Mouse (Mus musculus) limb, embryonic 10.5 days (tissue): ENCODE measurements at regions not wholly inside any gene's neighbourhood (a gene's known extent, or its start where the extent isn't known, plus 50 kb on each side); places are given as distances from the start of the nearest gene placed in this dataset.

Experiments
- DNase-seq: peaks from one replicate; pipeline ENCODE4 v3.0.0-alpha.2; 2017; ENCODE audit warnings: low spot score
- H3K27ac ChIP-seq: fragments of 300-500 bp; sonication (generic); 2 replicates; pipeline ENCODE4 v1.5.1; 2016; ENCODE audit warnings: mild to moderate bottlenecking
- H3K27me3 ChIP-seq: fragments of 300-500 bp; sonication (generic); 2 replicates; pipeline ENCODE4 v1.6.1; 2016; ENCODE audit warnings: low read depth, mild to moderate bottlenecking; ENCODE audit not compliant: poor library complexity, severe bottlenecking
- H3K36me3 ChIP-seq: fragments of 300-500 bp; sonication (generic); 2 replicates; pipeline ENCODE4 v1.6.1; 2016; ENCODE audit warnings: mild to moderate bottlenecking, moderate library complexity
- H3K4me1 ChIP-seq: fragments of 300-500 bp; sonication (generic); 2 replicates; pipeline ENCODE4 v1.6.1; 2016
- H3K4me3 ChIP-seq: fragments of 300-500 bp; sonication (generic); 2 replicates; pipeline ENCODE4 v1.5.1; 2016; ENCODE audit warnings: mild to moderate bottlenecking, moderate library complexity
- H3K9me3 ChIP-seq: fragments of 300-500 bp; sonication (generic); replicated peaks from 2 replicates; pipeline ENCODE4 v1.6.1; 2016; ENCODE audit warnings: mild to moderate bottlenecking
- WGBS: fragments of 180-500 bp; shearing (Covaris S2); methylation state at CpG from one replicate; pipeline ENCODE4 v1.1.7; 2016; 5-methylcytosine and 5-hydroxymethylcytosine counted together

DNA sequence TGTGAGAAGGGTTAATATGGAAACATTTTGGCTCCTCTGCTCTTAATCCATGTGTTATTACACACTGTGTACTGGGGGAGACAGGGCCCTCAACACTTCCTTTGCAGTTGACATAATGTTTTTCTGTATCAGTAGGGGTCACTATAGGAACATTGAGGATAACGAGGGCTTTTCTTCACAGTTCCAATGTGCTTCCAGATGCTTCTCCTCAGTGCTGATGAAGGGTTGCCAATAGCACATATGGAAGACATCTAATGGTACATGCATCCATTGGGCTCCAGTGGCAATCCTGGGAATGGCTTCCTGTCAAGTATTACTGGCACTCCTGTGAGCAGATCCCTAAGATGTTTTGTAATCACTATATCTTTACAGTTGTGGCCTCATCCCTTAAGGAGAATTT, 62.1 kb downstream of the Naa11 start:
- H3K9me3 ChIP-seq, result no peaks in the 10 kb centered on the region
- no peak overlapping the region for H3K27ac ChIP-seq
- no peaks in the 10 kb centered on the region for H3K27me3 ChIP-seq
- H3K4me1 ChIP-seq, result peaks cover 5% of the 10 kb centered on the region
- no peak for DNase-seq
- 28% methylated on average over 1 of the region's 1 CpGs for WGBS
- no peaks in the 10 kb centered on the region for H3K36me3 ChIP-seq
- H3K4me3 ChIP-seq, result no peak overlapping the region

DNA sequence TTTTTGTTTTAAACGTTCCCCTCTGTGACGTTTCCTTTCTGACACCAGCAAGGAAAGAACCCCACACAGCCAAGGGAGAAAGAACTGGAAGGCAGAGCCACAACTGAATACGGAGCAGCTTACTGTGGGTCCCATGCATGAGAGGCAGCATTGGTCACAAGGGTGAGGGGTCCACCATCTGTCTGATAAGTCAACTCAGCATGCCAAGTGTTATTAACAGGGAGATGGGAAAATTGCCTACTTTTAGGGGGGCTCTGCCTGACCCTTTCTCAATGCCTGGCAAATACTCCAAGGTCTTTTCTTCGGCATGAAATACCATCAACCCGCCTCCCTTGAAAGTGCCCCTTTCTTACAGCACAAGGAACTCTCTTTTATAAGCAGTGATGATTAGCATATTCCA, 66.3 kb downstream of the Naa11 start:
- no peak overlapping the region for H3K27ac ChIP-seq
- H3K27me3 ChIP-seq, result no peaks in the 10 kb centered on the region
- DNase-seq, result no peak
- no peak overlapping the region for H3K4me3 ChIP-seq
- WGBS, result 87% methylated on average over 5 of the region's 5 CpGs
- H3K4me1 ChIP-seq, result no peaks in the 10 kb centered on the region; the same call in 1 of the 2 replicates
- H3K36me3 ChIP-seq, result no peaks in the 10 kb centered on the region
- H3K9me3 ChIP-seq, result no peaks in the 10 kb centered on the region

DNA sequence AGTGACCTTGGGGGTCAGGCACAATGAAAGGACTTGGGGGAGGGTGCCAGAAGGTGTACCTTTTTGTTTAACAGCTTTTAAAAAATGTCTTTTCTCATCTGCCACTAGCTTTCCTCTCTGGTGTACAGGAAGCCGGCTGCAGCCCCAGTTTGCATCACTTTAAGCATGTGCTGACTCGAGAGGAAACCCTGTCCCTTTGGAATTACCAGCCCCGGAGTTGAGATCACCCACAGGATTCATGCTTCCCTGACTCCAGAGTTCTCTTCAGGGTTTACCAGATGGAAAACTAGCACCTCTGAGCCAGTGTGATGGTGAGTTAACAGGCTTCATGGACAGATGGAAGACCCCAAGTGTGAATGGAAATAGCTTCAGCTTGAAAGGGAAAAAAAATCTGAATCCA, 68.3 kb downstream of the Naa11 start:
- Histone ChIP-seq H3K36me3 (no peaks in the 10 kb centered on the region), H3K9me3 (no peaks in the 10 kb centered on the region), H3K4me1 (no peaks in the 10 kb centered on the region; the same call in 1 of the 2 replicates), H3K27ac (no peak overlapping the region), H3K4me3 (no peak overlapping the region), H3K27me3 (no peaks in the 10 kb centered on the region)
- no peak for DNase-seq
- 66% methylated on average over 3 of the region's 3 CpGs for WGBS

DNA sequence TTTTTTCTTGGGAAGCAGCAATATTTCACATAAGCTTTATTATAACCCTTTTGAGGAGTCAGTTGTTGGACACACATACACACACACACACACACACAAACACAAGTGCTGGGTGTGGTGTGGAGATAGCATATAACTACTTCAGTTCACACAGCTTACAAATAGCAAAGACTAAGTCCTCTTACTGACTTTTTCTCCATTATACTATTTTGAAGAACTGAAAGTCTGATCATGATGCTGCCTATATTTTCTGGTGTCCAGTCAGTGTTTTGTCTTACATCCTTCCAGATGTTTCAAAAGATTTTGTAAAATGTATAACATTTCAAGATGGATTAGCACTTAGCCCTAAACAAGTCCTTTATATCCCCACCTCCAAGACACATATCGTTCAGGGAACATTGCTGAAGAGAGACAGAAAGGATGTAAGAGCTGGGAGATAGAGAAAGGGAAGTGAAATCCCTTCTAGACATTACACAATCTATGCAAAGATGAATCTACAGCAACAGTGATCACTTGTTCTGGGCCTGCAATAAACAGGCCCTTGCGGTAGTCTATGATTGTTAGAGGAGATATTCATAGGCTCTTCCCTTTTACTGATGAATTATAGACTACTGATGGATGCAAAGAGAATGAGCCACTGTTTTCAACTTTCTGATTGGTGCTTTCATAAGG, 72.2 kb downstream of the Naa11 start:
- no peak for DNase-seq
- Histone ChIP-seq H3K9me3 (no peaks in the 10 kb centered on the region), H3K4me1 (no peaks in the 10 kb centered on the region; the same call in 1 of the 2 replicates), H3K36me3 (no peaks in the 10 kb centered on the region), H3K27ac (no peak overlapping the region), H3K27me3 (no peaks in the 10 kb centered on the region), H3K4me3 (no peak overlapping the region)
- 93% methylated on average over 2 of the region's 2 CpGs for WGBS

DNA sequence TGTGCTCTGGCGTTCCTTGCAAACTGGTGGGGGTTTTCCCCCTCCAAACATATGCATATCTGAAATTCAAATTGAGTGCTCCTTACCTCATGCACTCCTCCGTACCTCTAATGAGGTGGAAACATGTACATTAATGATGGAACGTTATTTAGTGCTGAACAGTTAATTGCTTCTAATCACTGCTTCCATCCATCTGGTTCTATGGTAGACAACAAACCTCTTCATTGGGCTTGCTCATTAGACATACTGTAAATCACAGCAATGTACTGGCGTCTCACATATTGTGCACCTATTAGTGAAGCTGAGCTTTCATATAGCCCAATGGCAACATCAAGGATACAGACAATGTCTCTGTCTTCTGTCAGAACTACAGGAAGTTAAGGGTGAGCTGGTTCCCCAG, 85.3 kb downstream of the Naa11 start:
- no peak overlapping the region for H3K4me3 ChIP-seq
- H3K36me3 ChIP-seq, result no peaks in the 10 kb centered on the region
- H3K27me3 ChIP-seq, result no peaks in the 10 kb centered on the region
- H3K9me3 ChIP-seq, result no peaks in the 10 kb centered on the region
- H3K27ac ChIP-seq, result no peak overlapping the region
- peaks cover 7% of the 10 kb centered on the region; the same call in 1 of the 2 replicates for H3K4me1 ChIP-seq
- 80% methylated on average over 4 of the region's 4 CpGs for WGBS
- no peak for DNase-seq

DNA sequence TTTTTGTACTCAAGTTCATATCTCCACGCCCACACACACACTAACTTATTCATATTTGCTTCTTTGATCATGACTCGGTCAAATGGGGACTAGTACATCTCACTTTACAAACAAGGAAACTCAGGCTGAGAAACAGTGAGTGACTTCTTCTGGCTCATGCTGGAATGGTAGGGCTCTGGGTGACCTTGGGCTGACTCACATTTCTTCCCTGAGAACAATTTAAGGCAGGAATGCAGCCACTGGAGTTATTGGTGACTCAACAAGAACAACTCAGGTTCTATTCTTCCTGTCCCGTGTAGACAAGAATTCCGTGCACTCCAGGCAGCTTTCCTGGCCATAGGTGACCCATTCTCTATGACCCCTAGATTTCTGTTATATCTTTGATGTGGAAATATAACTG, 87.3 kb downstream of the Naa11 start:
- Histone ChIP-seq H3K4me3 (no peak overlapping the region), H3K4me1 (peaks cover 7% of the 10 kb centered on the region; the same call in 1 of the 2 replicates), H3K27me3 (no peaks in the 10 kb centered on the region), H3K9me3 (no peaks in the 10 kb centered on the region), H3K27ac (no peak overlapping the region), H3K36me3 (no peaks in the 10 kb centered on the region)
- DNase-seq, result no peak
- 87% methylated on average over 4 of the region's 4 CpGs for WGBS

DNA sequence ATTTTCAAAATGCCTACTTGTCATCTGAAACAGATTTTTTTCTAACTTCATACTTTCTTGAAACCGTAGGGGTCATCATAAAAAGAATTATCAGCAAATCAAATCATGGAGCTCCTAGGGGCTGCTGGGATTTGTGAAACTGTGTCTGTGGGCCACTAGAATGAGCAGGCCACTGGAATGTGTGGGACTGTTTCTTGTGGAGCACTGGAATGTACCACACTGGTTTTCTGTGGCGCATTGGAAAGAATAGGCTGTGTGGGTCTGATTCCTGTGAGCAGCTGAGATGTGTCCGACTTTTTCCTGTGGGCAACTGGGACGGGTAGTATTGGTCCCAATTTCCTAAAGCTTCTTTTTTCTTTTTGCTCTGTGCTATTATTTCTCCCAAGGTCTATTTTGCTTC, 90.6 kb downstream of the Naa11 start:
- WGBS, result 88% methylated on average over 4 of the region's 4 CpGs
- no peak overlapping the region for H3K4me3 ChIP-seq
- H3K4me1 ChIP-seq, result peaks cover 7% of the 10 kb centered on the region; the same call in 1 of the 2 replicates
- DNase-seq, result no peak
- H3K27me3 ChIP-seq, result no peaks in the 10 kb centered on the region
- H3K9me3 ChIP-seq, result no peaks in the 10 kb centered on the region
- no peaks in the 10 kb centered on the region for H3K36me3 ChIP-seq
- no peak overlapping the region for H3K27ac ChIP-seq

DNA sequence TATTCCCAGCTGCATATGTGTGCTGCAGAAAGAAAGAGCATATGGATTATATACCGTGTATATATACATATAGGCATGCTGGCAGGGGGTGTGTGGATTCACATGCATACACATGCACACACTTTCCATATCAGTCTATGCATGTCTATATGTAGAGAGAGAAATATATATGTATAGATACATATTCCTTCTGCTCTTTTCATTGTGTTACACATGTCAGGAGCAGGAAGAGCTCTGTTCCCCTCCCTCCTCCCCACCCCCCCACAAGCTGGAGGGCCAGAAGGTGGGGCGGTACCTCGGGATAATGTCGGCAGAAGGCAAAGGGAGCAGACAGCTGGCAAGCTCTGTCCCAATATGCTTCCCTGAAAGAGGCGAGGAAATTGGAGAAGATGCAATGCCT, 91.3 kb downstream of the Naa11 start:
- H3K4me1 ChIP-seq, result peaks cover 7% of the 10 kb centered on the region; the same call in 1 of the 2 replicates
- H3K27ac ChIP-seq, result no peak overlapping the region
- WGBS, result 81% methylated on average over 5 of the region's 5 CpGs
- no peaks in the 10 kb centered on the region for H3K36me3 ChIP-seq
- no peak for DNase-seq
- no peaks in the 10 kb centered on the region for H3K27me3 ChIP-seq
- H3K9me3 ChIP-seq, result no peaks in the 10 kb centered on the region
- H3K4me3 ChIP-seq, result no peak overlapping the region

DNA sequence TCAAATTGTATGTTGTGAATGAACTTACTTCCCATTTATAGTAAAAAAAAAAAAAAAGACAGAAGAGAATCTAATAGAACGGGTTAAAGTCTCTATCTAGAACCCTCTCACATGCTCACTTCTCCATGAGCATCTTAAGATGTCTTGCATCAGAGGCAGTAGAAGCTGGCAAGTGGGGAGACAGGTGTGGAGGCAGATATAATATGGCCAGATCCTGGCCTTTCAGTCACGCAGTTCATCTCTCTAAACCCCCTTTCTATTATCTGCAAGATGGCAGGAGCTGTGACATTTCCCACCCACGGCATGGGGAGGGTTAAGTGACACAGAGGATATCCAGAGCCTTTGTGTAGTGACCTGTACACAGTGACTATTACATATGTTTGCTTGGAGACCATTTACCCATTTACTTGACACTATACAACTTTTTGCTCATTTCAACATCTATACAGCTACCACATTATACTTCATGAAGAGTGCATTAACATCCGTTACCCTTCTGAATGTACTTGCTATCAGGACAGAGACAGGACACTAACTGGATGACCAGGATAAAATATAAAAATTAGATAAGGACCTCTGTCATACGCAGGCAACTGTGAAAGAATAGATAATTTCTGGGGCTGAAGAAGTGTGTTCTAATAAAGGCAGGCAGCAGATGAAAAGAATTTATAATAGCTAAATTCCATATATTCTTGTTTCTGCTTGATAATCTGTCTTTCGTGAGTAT, 91.9 kb downstream of the Naa11 start:
- DNase-seq, result no peak
- H3K36me3 ChIP-seq, result no peaks in the 10 kb centered on the region
- 90% methylated on average over 6 of the region's 6 CpGs for WGBS
- H3K9me3 ChIP-seq, result no peaks in the 10 kb centered on the region
- H3K27me3 ChIP-seq, result no peaks in the 10 kb centered on the region
- no peak overlapping the region for H3K27ac ChIP-seq
- peaks cover 4% of the 10 kb centered on the region; the same call in 1 of the 2 replicates for H3K4me1 ChIP-seq
- no peak overlapping the region for H3K4me3 ChIP-seq

DNA sequence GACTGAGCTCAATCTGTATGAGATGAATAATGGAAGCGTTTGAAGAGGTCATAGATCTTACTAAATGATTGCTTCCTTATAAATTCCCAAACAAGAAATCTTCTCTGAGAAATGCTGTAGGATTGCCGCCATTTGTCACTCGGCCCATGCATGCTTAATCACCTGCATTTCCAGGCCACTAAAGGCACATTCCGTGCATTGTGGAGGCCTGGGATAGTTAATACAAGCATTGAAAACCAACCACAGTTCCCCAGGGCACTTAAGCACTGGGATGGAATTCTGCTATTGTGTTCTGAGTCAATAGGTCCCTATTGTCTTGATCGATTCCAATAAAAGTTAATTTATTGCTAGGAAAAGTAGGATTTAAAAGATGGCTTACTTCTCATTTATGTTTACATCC, 92.5 kb downstream of the Naa11 start:
- WGBS, result 87% methylated on average over 5 of the region's 5 CpGs
- Histone ChIP-seq H3K36me3 (no peaks in the 10 kb centered on the region), H3K9me3 (no peaks in the 10 kb centered on the region), H3K4me1 (no peaks in the 10 kb centered on the region), H3K27me3 (no peaks in the 10 kb centered on the region), H3K27ac (no peak overlapping the region), H3K4me3 (no peak overlapping the region)
- DNase-seq, result no peak

DNA sequence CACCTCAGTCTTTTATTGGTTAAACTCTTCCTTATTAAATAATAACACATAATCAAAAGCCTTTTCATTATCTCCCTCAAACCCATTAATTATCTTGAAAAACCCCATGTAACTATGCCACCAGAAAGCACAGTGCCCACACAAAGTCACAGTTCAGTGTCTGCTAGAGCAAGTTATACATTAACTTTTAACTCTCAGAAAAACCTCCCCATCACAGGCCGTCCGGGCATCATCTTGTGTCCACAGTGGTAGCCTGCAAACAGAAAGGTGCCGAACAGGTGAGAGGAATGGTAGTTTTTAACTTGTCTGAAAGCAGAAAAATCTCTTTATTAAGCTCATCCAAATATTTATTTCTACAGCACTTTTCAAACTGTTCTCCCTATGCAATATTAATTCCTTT, 96.0 kb downstream of the Naa11 start:
- no peaks in the 10 kb centered on the region for H3K4me1 ChIP-seq
- H3K4me3 ChIP-seq, result no peak overlapping the region
- no peaks in the 10 kb centered on the region for H3K36me3 ChIP-seq
- DNase-seq, result no peak
- WGBS, result 96% methylated on average over 3 of the region's 3 CpGs
- H3K27me3 ChIP-seq, result no peaks in the 10 kb centered on the region
- no peak overlapping the region for H3K27ac ChIP-seq
- no peaks in the 10 kb centered on the region for H3K9me3 ChIP-seq

DNA sequence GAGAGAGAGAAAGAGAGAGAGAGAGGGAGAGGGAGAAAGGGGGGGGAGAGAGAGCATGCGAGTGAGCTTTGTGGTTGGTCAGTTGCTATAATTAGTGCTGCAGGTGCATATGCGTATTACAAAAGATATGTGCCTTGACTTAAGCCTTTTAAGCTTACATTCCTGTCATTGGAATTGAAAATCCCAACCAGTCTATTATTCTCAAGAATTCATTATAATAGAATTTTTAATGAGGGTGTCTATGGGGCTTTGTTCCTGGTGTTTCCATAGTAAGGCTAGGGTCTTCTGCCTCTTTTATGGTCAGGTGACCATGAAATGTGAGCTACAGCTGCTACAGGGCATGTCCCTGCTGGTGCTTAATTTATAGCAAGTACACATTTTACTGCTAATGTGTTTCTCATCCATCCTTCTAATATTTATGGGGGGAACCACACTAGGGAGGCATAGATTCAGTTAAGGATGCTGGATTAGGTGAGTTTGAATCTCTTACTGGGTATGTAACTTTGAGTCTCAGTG, 102.0 kb downstream of the Naa11 start:
- Histone ChIP-seq H3K36me3 (no peaks in the 10 kb centered on the region), H3K4me3 (no peak overlapping the region), H3K4me1 (0 out of 2 replicates have a peak, but pooled peaks cover 9% of the 10 kb centered on the region), H3K27ac (no peak overlapping the region), H3K27me3 (no peaks in the 10 kb centered on the region), H3K9me3 (no peaks in the 10 kb centered on the region)
- WGBS, result 86% methylated on average over 2 of the region's 2 CpGs
- DNase-seq, result no peak

DNA sequence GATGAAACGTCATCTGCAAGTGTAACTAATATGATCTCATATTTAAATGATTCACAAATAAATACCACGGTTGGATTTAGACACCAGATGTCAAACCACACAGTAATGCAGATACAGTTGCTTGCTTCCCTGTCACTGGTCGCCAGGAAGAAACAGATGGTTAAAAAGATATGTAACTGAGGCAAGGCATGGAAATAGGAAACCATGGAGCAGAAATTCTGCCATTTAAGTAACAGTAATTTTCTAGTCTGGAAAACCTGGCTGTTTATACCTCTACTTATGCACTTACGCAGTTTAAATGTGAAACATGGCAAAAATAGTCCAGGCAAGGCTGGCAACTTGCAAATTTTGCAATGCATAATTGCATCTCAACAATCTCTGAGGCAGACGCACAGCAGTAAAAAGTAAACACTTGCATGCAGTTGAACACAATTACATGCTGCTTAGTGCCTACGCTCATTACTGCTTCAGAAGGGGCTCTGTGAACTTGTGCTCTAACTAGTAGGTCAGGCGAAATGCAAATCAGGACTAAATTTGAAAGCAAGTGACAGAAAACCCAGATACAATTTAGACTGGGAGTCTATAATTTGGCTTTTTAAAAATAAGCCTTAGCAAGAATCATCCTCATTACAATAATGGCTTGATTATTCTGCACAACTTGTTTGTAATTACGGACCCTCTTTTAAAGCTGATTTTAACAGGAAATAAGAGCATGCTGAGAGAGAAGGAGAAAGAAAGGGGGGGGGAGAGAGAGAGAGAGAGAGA, 102.6 kb downstream of the Naa11 start:
- H3K27me3 ChIP-seq, result no peaks in the 10 kb centered on the region
- 0 out of 2 replicates have a peak, but pooled peaks cover 9% of the 10 kb centered on the region for H3K4me1 ChIP-seq
- H3K9me3 ChIP-seq, result no peaks in the 10 kb centered on the region
- no peaks in the 10 kb centered on the region for H3K36me3 ChIP-seq
- no peak for DNase-seq
- no peak overlapping the region for H3K4me3 ChIP-seq
- H3K27ac ChIP-seq, result no peak overlapping the region
- 83% methylated on average over 8 of the region's 8 CpGs for WGBS
